Mouse (Mus musculus): ENCODE data around the gene Txndc5. TPM values are rescaled to one million over a fixed set of nuclear protein-coding genes. Genes with fewer than 3 reads are reported as not detected.

Txndc5 gene
- total RNA-seq (2022) = 10 to 100 TPM; 44.8 to 52.1 (median 50.0) TPM

GRCm38 (mm10) chr13:38528687-38529294 is at the start of gene Txndc5:
TSS of gene Txndc5 (minus strand) at chr13:38528824.
- no peak for DNase-seq (ENCODE audit: low spot score in 2 of 2)

GRCm38 (mm10) chr13:38574668-38575067 is 46.0 kb upstream of the Txndc5 start:
- peak; percentile 54 to 62 for DNase-seq (ENCODE audit: low spot score in 2 of 2)

- DNase-seq (ENCODE audit: low spot score in 2 of 2) = no peak
Measured at GRCm38 (mm10) chr13:38573281-38573680, 44.7 kb upstream of the Txndc5 start.

GRCm38 (mm10) chr13:38565245-38565644 is 36.6 kb upstream of the Txndc5 start:
- no peak for DNase-seq (ENCODE audit: low spot score in 2 of 2)

GRCm38 (mm10) chr13:38554611-38555010 is 26.0 kb upstream of the Txndc5 start:
- DNase-seq (ENCODE audit: low spot score in 2 of 2) = no peak

GRCm38 (mm10) chr13:38554210-38554609 is 25.6 kb upstream of the Txndc5 start:
- DNase-seq (ENCODE audit: low spot score in 2 of 2) = no peak

GRCm38 (mm10) chr13:38548681-38549080 is 20.1 kb upstream of the Txndc5 start:
- no peak for DNase-seq (ENCODE audit: low spot score in 2 of 2)

- no peak for DNase-seq (ENCODE audit: low spot score in 2 of 2)
Measured at GRCm38 (mm10) chr13:38547717-38548116, 19.1 kb upstream of the Txndc5 start.

- DNase-seq (ENCODE audit: low spot score in 2 of 2) = no peak
Measured at GRCm38 (mm10) chr13:38546754-38547153, 18.1 kb upstream of the Txndc5 start.

GRCm38 (mm10) chr13:38545460-38545859 is 16.8 kb upstream of the Txndc5 start:
- no peak for DNase-seq (ENCODE audit: low spot score in 2 of 2)

- no peak for DNase-seq (ENCODE audit: low spot score in 2 of 2)
Measured at GRCm38 (mm10) chr13:38544769-38545445, 16.3 kb upstream of the Txndc5 start.

- DNase-seq (ENCODE audit: low spot score in 2 of 2) = no peak
Measured at GRCm38 (mm10) chr13:38543455-38544125, 15.0 kb upstream of the Txndc5 start.

- no peak for DNase-seq (ENCODE audit: low spot score in 2 of 2)
Measured at GRCm38 (mm10) chr13:38539192-38539900, 10.7 kb upstream of the Txndc5 start.

GRCm38 (mm10) chr13:38537521-38537920 is 8.9 kb upstream of the Txndc5 start:
- no peak for DNase-seq (ENCODE audit: low spot score in 2 of 2)

- DNase-seq (ENCODE audit: low spot score in 2 of 2) = no peak
Measured at GRCm38 (mm10) chr13:38534731-38535130, 6.1 kb upstream of the Txndc5 start.

- no peak for DNase-seq (ENCODE audit: low spot score in 2 of 2)
Measured at GRCm38 (mm10) chr13:38534016-38534415, 5.4 kb upstream of the Txndc5 start.

GRCm38 (mm10) chr13:38533461-38533860 is 4.8 kb upstream of the Txndc5 start:
- no peak for DNase-seq (ENCODE audit: low spot score in 2 of 2)

GRCm38 (mm10) chr13:38531498-38531897 is 2.9 kb upstream of the Txndc5 start:
- no peak for DNase-seq (ENCODE audit: low spot score in 2 of 2)

GRCm38 (mm10) chr13:38529576-38529975 is 952 bp upstream of the Txndc5 start:
- no peak for DNase-seq (ENCODE audit: low spot score in 2 of 2)

GRCm38 (mm10) chr13:38527797-38528650 is 600 bp downstream of the Txndc5 start:
- DNase-seq (ENCODE audit: low spot score in 2 of 2) = peak; percentile 60 to 69

Data from layer of hippocampus, adult 8-10 months (tissue).